Mouse (Mus musculus) intestine, embryonic 15.5 days (tissue): ENCODE measurements around the gene Ifi205. TPM values are rescaled to one million over a fixed set of nuclear protein-coding genes. Genes with fewer than 3 reads are reported as not detected.
"Not testable (repeated sequence)": the region's sequence is repeated elsewhere in the genome, so short reads cannot be mapped to it uniquely, and the experiment has no call there.

ENCODE experiments used
- ATAC-seq: fragments of 200-750 bp; cut with Nextera tagmentation; 2 replicates; pipeline ENCODE4 v1.8.0; 2017; ENCODE audit warnings: moderate TSS enrichment, moderate library complexity
- H3K27ac ChIP-seq: fragments of 300-500 bp; sonication (generic); 2 replicates; pipeline ENCODE4 v1.5.1; 2015; ENCODE audit warnings: mild to moderate bottlenecking, inconsistent platforms
- H3K27me3 ChIP-seq: fragments of 300-500 bp; sonication (generic); replicated peaks from 2 replicates; pipeline ENCODE4 v1.6.1; 2015; ENCODE audit warnings: inconsistent platforms
- H3K36me3 ChIP-seq: fragments of 300-500 bp; sonication (generic); 2 replicates; pipeline ENCODE4 v1.6.1; 2015; ENCODE audit warnings: inconsistent platforms
- H3K4me1 ChIP-seq: fragments of 300-500 bp; sonication (generic); replicated peaks from 2 replicates; pipeline ENCODE4 v1.6.1; 2015; ENCODE audit warnings: inconsistent platforms
- H3K4me2 ChIP-seq: fragments of 300-500 bp; sonication (generic); replicated peaks from 2 replicates; pipeline ENCODE4 v1.6.1; 2015; ENCODE audit warnings: mild to moderate bottlenecking, inconsistent platforms
- H3K4me3 ChIP-seq: fragments of 300-500 bp; sonication (generic); replicated peaks from 2 replicates; pipeline ENCODE4 v1.5.1; 2015; ENCODE audit warnings: inconsistent platforms
- H3K9ac ChIP-seq: fragments of 300-500 bp; sonication (generic); 2 replicates; pipeline ENCODE4 v1.6.1; 2015; ENCODE audit warnings: inconsistent platforms
- H3K9me3 ChIP-seq: fragments of 300-500 bp; sonication (generic); 2 replicates; pipeline ENCODE4 v1.6.1; 2016; ENCODE audit warnings: inconsistent platforms
- WGBS: fragments of 180-500 bp; shearing (Covaris S2); methylation state at CpG from one replicate; pipeline ENCODE4 v1.1.7; 2015; 5-methylcytosine and 5-hydroxymethylcytosine counted together
- polyA plus RNA-seq: library from polyadenylated mRNA; unstranded; fragments of >200 nt; fragmentation: Nextera tagmentation; extraction: Ambion mirVana; gene quantifications from 2 replicates; pipeline ENCODE4 v1.2.1, GENCODE M21; 2015

Gene Ifi205
- 1.2 and 1.3 TPM in 2 replicates for polyA plus RNA-seq

GRCm38 (mm10) chr1:174031698-174032097 lies at the start of gene Ifi205:
Ifi205 (minus strand) TSS chr1:174031810.
- Histone ChIP-seq H3K36me3 (no peaks in the 10 kb centered on the region), H3K4me1 (no peaks in the 10 kb centered on the region), H3K4me3 (no peak within 1 kb of the TSS), H3K27me3 (no peaks in the 10 kb centered on the region), H3K27ac (no peak within 1 kb of the TSS), H3K9me3 (no peaks in the 10 kb centered on the region), H3K4me2 (no peak within 1 kb of the TSS), H3K9ac (no peak within 1 kb of the TSS)
- no peak for ATAC-seq
- 31% methylated on average over 1 of the region's 1 CpGs for WGBS

- Histone ChIP-seq H3K9me3 (no peaks in the 10 kb centered on the region), H3K36me3 (no peaks in the 10 kb centered on the region)
- WGBS, result 90% methylated on average over 3 of the region's 3 CpGs
Observed at GRCm38 (mm10) chr1:174066305-174066704, 34.7 kb upstream of the Ifi205 start, which contains the start of gene Olfr430. Olfr430 (plus strand) TSS chr1:174066605.

GRCm38 (mm10) chr1:174055248-174055647 lies 23.6 kb upstream of the Ifi205 start:
- no peak for ATAC-seq
- 78% methylated on average over 2 of the region's 2 CpGs for WGBS
- Histone ChIP-seq H3K4me2 (no peak overlapping the region), H3K36me3 (no peaks in the 10 kb centered on the region), H3K27ac (no peak overlapping the region), H3K27me3 (no peaks in the 10 kb centered on the region), H3K4me3 (no peak overlapping the region), H3K9me3 (no peaks in the 10 kb centered on the region), H3K4me1 (no peaks in the 10 kb centered on the region), H3K9ac (no peak overlapping the region)

More at GRCm38 (mm10) chr1:174066305-174066704, 34.7 kb upstream of the Ifi205 start, which contains the start of gene Olfr430:
- H3K4me3 ChIP-seq, result no peak within 1 kb of the TSS
- H3K4me1 ChIP-seq, result no peaks in the 10 kb centered on the region
- no peak within 1 kb of the TSS for H3K4me2 ChIP-seq
- no peak within 1 kb of the TSS for H3K9ac ChIP-seq
- H3K27ac ChIP-seq, result no peak within 1 kb of the TSS
- ATAC-seq, result no peak
- no peaks in the 10 kb centered on the region for H3K27me3 ChIP-seq

- 72% methylated on average over 3 of the region's 3 CpGs for WGBS
- Histone ChIP-seq H3K9ac (no peak overlapping the region), H3K4me3 (no peak overlapping the region), H3K4me2 (no peak overlapping the region), H3K9me3 (no peaks in the 10 kb centered on the region), H3K27ac (no peak overlapping the region), H3K36me3 (no peaks in the 10 kb centered on the region), H3K4me1 (no peaks in the 10 kb centered on the region), H3K27me3 (no peaks in the 10 kb centered on the region)
- no peak for ATAC-seq
Observed at GRCm38 (mm10) chr1:174052981-174053380, 21.4 kb upstream of the Ifi205 start.

- H3K36me3 ChIP-seq, result no peaks in the 10 kb centered on the region
- no peaks in the 10 kb centered on the region for H3K4me1 ChIP-seq
Observed at GRCm38 (mm10) chr1:174051931-174052536, 20.4 kb upstream of the Ifi205 start.

GRCm38 (mm10) chr1:174051515-174051914 lies 19.9 kb upstream of the Ifi205 start:
- no peaks in the 10 kb centered on the region for H3K36me3 ChIP-seq

More at GRCm38 (mm10) chr1:174051931-174052536, 20.4 kb upstream of the Ifi205 start:
- Histone ChIP-seq H3K27me3 (no peaks in the 10 kb centered on the region), H3K9ac (no peak overlapping the region), H3K9me3 (no peaks in the 10 kb centered on the region), H3K4me2 (no peak overlapping the region), H3K4me3 (no peak overlapping the region), H3K27ac (no peak overlapping the region)
- ATAC-seq, result no peak
- 90% methylated on average over 5 of the region's 5 CpGs for WGBS

GRCm38 (mm10) chr1:174050532-174050931 lies 18.9 kb upstream of the Ifi205 start:
- H3K4me3 ChIP-seq, result no peak overlapping the region
- no peak overlapping the region for H3K4me2 ChIP-seq
- no peaks in the 10 kb centered on the region for H3K27me3 ChIP-seq
- no peaks in the 10 kb centered on the region for H3K4me1 ChIP-seq
- H3K9me3 ChIP-seq, result no peaks in the 10 kb centered on the region
- no peaks in the 10 kb centered on the region for H3K36me3 ChIP-seq
- WGBS, result 90% methylated on average over 4 of the region's 4 CpGs
- no peak overlapping the region for H3K9ac ChIP-seq
- no peak overlapping the region for H3K27ac ChIP-seq
- no peak for ATAC-seq

More at GRCm38 (mm10) chr1:174051515-174051914, 19.9 kb upstream of the Ifi205 start:
- 80% methylated on average over 4 of the region's 4 CpGs for WGBS
- H3K4me1 ChIP-seq, result no peaks in the 10 kb centered on the region
- no peaks in the 10 kb centered on the region for H3K27me3 ChIP-seq
- no peak overlapping the region for H3K4me2 ChIP-seq
- H3K9me3 ChIP-seq, result no peaks in the 10 kb centered on the region
- H3K4me3 ChIP-seq, result no peak overlapping the region
- ATAC-seq, result no peak
- no peak overlapping the region for H3K27ac ChIP-seq
- no peak overlapping the region for H3K9ac ChIP-seq

GRCm38 (mm10) chr1:174049357-174049756 lies 17.7 kb upstream of the Ifi205 start:
- H3K4me2 ChIP-seq, ATAC-seq, H3K4me1 ChIP-seq, H3K9ac ChIP-seq, H3K27ac ChIP-seq, H3K4me3 ChIP-seq, H3K9me3 ChIP-seq, H3K36me3 ChIP-seq, H3K27me3 ChIP-seq: not testable (repeated sequence)
- 65% methylated on average over 4 of the region's 4 CpGs for WGBS

- no peaks in the 10 kb centered on the region for H3K9me3 ChIP-seq
- no peak within 1 kb of the TSS for H3K4me2 ChIP-seq
- no peaks in the 10 kb centered on the region for H3K4me1 ChIP-seq
- no peaks in the 10 kb centered on the region for H3K36me3 ChIP-seq
- WGBS, result 71% methylated on average over 2 of the region's 2 CpGs
- no peak within 1 kb of the TSS for H3K4me3 ChIP-seq
- no peaks in the 10 kb centered on the region for H3K27me3 ChIP-seq
- no peak within 1 kb of the TSS for H3K9ac ChIP-seq
- no peak for ATAC-seq
- no peak within 1 kb of the TSS for H3K27ac ChIP-seq
Observed at GRCm38 (mm10) chr1:174048893-174049292, 17.3 kb upstream of the Ifi205 start, which contains the start of gene Olfr432. Olfr432 (plus strand) TSS chr1:174049205.

- H3K4me1 ChIP-seq, H3K9ac ChIP-seq, H3K4me3 ChIP-seq, H3K9me3 ChIP-seq, H3K27ac ChIP-seq, ATAC-seq, H3K27me3 ChIP-seq, H3K36me3 ChIP-seq, H3K4me2 ChIP-seq: not testable (repeated sequence)
- 71% methylated on average over 6 of the region's 6 CpGs for WGBS
Observed at GRCm38 (mm10) chr1:174048227-174048626, 16.6 kb upstream of the Ifi205 start.

- H3K36me3 ChIP-seq, result no peaks in the 10 kb centered on the region
- H3K9ac ChIP-seq, result no peak overlapping the region
- no peaks in the 10 kb centered on the region for H3K4me1 ChIP-seq
- no peak overlapping the region for H3K4me3 ChIP-seq
- H3K27ac ChIP-seq, result no peak overlapping the region
- 53% methylated on average over 2 of the region's 2 CpGs for WGBS
- H3K9me3 ChIP-seq, result no peaks in the 10 kb centered on the region
- H3K4me2 ChIP-seq, result no peak overlapping the region
- no peak for ATAC-seq
- H3K27me3 ChIP-seq, result no peaks in the 10 kb centered on the region
Observed at GRCm38 (mm10) chr1:174044431-174044830, 12.8 kb upstream of the Ifi205 start.

GRCm38 (mm10) chr1:174042091-174042884 lies 10.7 kb upstream of the Ifi205 start:
- not testable (repeated sequence) for H3K4me3 ChIP-seq, H3K36me3 ChIP-seq, H3K27me3 ChIP-seq, H3K4me1 ChIP-seq, H3K4me2 ChIP-seq, H3K9me3 ChIP-seq, H3K27ac ChIP-seq, H3K9ac ChIP-seq, ATAC-seq
- WGBS, result 91% methylated on average over 12 of the region's 12 CpGs
